Mouse (Mus musculus): Measurements from ENCODE around the gene Ipo13.

The Ipo13 gene

GRCm38 (mm10) chr4:117845316-117845715 lies 69.5 kb downstream of the Ipo13 start:
- no peak for DNase-seq (ENCODE audit: low read depth in 1 of 2, low spot score in 2 of 2)
